Mouse (Mus musculus) liver, embryonic 16.5 days (tissue): ENCODE results near the gene Nr1i2. TPM values are rescaled to one million over a fixed set of nuclear protein-coding genes. Genes with fewer than 3 reads are reported as not detected.
"Not testable (repeated sequence)": the region's sequence is repeated elsewhere in the genome, so short reads cannot be mapped to it uniquely, and the experiment has no call there.

Source experiments
- ATAC-seq: fragments of 200-750 bp; cut with Nextera tagmentation; 2 replicates; pipeline ENCODE4 v1.8.0; 2017; ENCODE audit warnings: low read depth, mild to moderate bottlenecking, moderate number of reproducible peaks, moderate library complexity
- H3K27ac ChIP-seq: fragments of 300-500 bp; sonication (generic); 2 replicates; pipeline ENCODE4 v1.5.1; 2014; ENCODE audit warnings: mild to moderate bottlenecking, low read length
- H3K27me3 ChIP-seq: fragments of 300-500 bp; sonication (generic); 2 replicates; pipeline ENCODE4 v1.6.1; 2014; ENCODE audit warnings: low read depth, low read length, mixed read lengths; ENCODE audit not compliant: control insufficient read depth, insufficient read depth
- H3K36me3 ChIP-seq: fragments of 300-500 bp; sonication (generic); 2 replicates; pipeline ENCODE4 v1.6.1; 2014; ENCODE audit warnings: mild to moderate bottlenecking; ENCODE audit not compliant: control insufficient read depth, insufficient read depth
- H3K4me1 ChIP-seq: fragments of 300-500 bp; sonication (generic); 2 replicates; pipeline ENCODE4 v1.6.1; 2014; ENCODE audit warnings: low read depth, low read length, mixed read lengths; ENCODE audit not compliant: control insufficient read depth
- H3K4me2 ChIP-seq: fragments of 300-500 bp; sonication (generic); 2 replicates; pipeline ENCODE4 v1.6.1; 2014; ENCODE audit warnings: low read depth, low read length, mixed read lengths
- H3K4me3 ChIP-seq: fragments of 300-500 bp; sonication (generic); 2 replicates; pipeline ENCODE4 v1.5.1; 2014; ENCODE audit warnings: low read depth, mild to moderate bottlenecking, low read length
- H3K9ac ChIP-seq: fragments of 300-500 bp; sonication (generic); 2 replicates; pipeline ENCODE4 v1.6.1; 2014; ENCODE audit warnings: low read depth, low read length
- H3K9me3 ChIP-seq: fragments of 300-500 bp; sonication (generic); replicated peaks from 2 replicates; pipeline ENCODE4 v1.6.1; 2016; ENCODE audit warnings: low read length; ENCODE audit not compliant: control insufficient read depth
- WGBS: fragments of 180-500 bp; shearing (Covaris S2); extraction: QIAGEN DNeasy Blood & Tissue Kit; methylation state at CpG from one replicate; pipeline ENCODE4 v1.1.7; 2014; ENCODE audit not compliant: insufficient replicate concordance; 5-methylcytosine and 5-hydroxymethylcytosine counted together
- polyA plus RNA-seq: library from polyadenylated mRNA; unstranded; fragments of >200 nt; fragmentation: Nextera tagmentation; extraction: Ambion mirVana; gene quantifications from 2 replicates; pipeline ENCODE4 v1.2.1, GENCODE M21; 2015

Nr1i2 gene
- polyA plus RNA-seq, 1 experiment from 2014 or later, result 6.9 TPM

- no peaks in the 10 kb centered on the region for H3K4me1 ChIP-seq
- no peak for ATAC-seq
- no peak overlapping the region for H3K4me3 ChIP-seq
- H3K36me3 ChIP-seq, result no peaks in the 10 kb centered on the region
- no peaks in the 10 kb centered on the region for H3K27me3 ChIP-seq
- no peak overlapping the region for H3K4me2 ChIP-seq
- no peak overlapping the region for H3K9ac ChIP-seq
- no peaks in the 10 kb centered on the region for H3K9me3 ChIP-seq
- H3K27ac ChIP-seq, result no peak overlapping the region
- 32% methylated on average over 13 of the region's 13 CpGs for WGBS
These were observed 46.2 kb downstream of the Nr1i2 start for GRCm38 (mm10) chr16:38248331-38248961.

GRCm38 (mm10) chr16:38245849-38246585 is 48.6 kb downstream of the Nr1i2 start:
- H3K27ac ChIP-seq, result no peak overlapping the region
- no peak for ATAC-seq
- no peak overlapping the region for H3K4me3 ChIP-seq
- H3K4me2 ChIP-seq, result no peak overlapping the region
- no peaks in the 10 kb centered on the region for H3K27me3 ChIP-seq
- H3K9me3 ChIP-seq, result no peaks in the 10 kb centered on the region
- H3K36me3 ChIP-seq, result no peaks in the 10 kb centered on the region
- H3K9ac ChIP-seq, result no peak overlapping the region
- WGBS, result 72% methylated on average over 5 of the region's 5 CpGs
- no peaks in the 10 kb centered on the region for H3K4me1 ChIP-seq

- Histone ChIP-seq H3K9me3 (no peaks in the 10 kb centered on the region), H3K4me1 (no peaks in the 10 kb centered on the region), H3K4me2 (no peak overlapping the region), H3K4me3 (no peak overlapping the region), H3K27ac (no peak overlapping the region), H3K27me3 (no peaks in the 10 kb centered on the region), H3K9ac (no peak overlapping the region), H3K36me3 (no peaks in the 10 kb centered on the region)
- no peak for ATAC-seq
- WGBS, result 78% methylated on average over 2 of the region's 2 CpGs
These were observed 49.2 kb downstream of the Nr1i2 start for GRCm38 (mm10) chr16:38245379-38245778.

GRCm38 (mm10) chr16:38244111-38244510 is 50.5 kb downstream of the Nr1i2 start:
- Histone ChIP-seq H3K4me3 (no peak overlapping the region), H3K4me1 (no peaks in the 10 kb centered on the region), H3K4me2 (no peak overlapping the region), H3K9me3 (no peaks in the 10 kb centered on the region), H3K36me3 (no peaks in the 10 kb centered on the region), H3K9ac (no peak overlapping the region), H3K27ac (no peak overlapping the region), H3K27me3 (no peaks in the 10 kb centered on the region)
- 71% methylated on average over 6 of the region's 6 CpGs for WGBS
- ATAC-seq, result no peak

GRCm38 (mm10) chr16:38240167-38240566 is 54.5 kb downstream of the Nr1i2 start:
- WGBS, result 91% methylated on average over 10 of the region's 10 CpGs
- Histone ChIP-seq H3K9ac (no peak overlapping the region), H3K27ac (no peak overlapping the region), H3K4me1 (no peaks in the 10 kb centered on the region), H3K27me3 (no peaks in the 10 kb centered on the region), H3K9me3 (no peaks in the 10 kb centered on the region), H3K4me2 (no peak overlapping the region), H3K4me3 (no peak overlapping the region), H3K36me3 (no peaks in the 10 kb centered on the region)
- no peak for ATAC-seq

DNA sequence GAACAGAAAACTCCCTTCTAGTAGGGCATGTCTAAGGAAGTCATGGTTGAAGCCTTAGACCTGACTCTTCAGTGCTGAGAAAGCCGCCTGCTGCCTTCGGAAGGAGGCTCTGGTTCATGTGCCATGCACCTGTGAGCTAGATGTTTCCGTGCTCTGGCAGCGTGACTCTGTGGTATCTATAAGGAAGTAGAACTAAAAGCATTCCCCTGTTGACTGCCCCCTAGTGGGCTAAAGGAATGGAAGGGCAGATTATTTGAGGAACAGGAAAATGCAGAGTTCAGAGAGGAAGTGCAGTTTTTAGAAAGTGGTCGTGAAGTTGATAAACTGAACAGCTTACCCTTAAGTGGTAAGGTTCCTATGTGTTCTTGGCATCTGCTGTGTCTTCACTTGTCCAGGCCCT is 54.9 kb downstream of the Nr1i2 start:
- no peak overlapping the region for H3K9ac ChIP-seq
- no peaks in the 10 kb centered on the region for H3K9me3 ChIP-seq
- no peak overlapping the region for H3K27ac ChIP-seq
- no peaks in the 10 kb centered on the region for H3K4me1 ChIP-seq
- H3K4me3 ChIP-seq, result no peak overlapping the region
- H3K36me3 ChIP-seq, result no peaks in the 10 kb centered on the region
- H3K27me3 ChIP-seq, result no peaks in the 10 kb centered on the region
- ATAC-seq, result no peak
- 32% methylated on average over 5 of the region's 5 CpGs for WGBS
- no peak overlapping the region for H3K4me2 ChIP-seq

- Histone ChIP-seq H3K36me3 (no peaks in the 10 kb centered on the region), H3K4me1 (no peaks in the 10 kb centered on the region), H3K4me3 (no peak overlapping the region), H3K9me3 (no peaks in the 10 kb centered on the region), H3K27ac (no peak overlapping the region), H3K27me3 (no peaks in the 10 kb centered on the region), H3K4me2 (no peak overlapping the region), H3K9ac (no peak overlapping the region)
- no peak for ATAC-seq
- 31% methylated on average over 4 of the region's 4 CpGs for WGBS
These were observed 57.6 kb downstream of the Nr1i2 start for GRCm38 (mm10) chr16:38236936-38237585.

DNA sequence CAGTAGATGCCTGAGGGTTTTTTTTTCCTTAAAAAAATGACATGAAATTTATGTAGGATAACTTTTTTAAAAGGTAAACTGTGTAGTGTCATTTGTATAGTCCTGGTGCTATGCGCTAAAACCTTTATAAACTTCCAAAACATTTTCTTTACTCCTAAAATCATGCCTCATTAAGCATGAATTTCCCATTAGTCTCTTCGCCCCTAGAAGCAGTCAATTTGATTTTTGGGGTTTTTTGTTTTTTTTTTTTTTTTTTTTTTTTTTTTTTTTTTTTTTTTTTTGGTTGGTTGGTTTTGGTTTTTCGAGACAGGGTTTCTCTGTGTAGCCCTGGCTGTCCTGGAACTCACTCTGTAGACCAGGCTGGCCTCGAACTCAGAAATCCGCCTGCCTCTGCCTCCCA is 72.1 kb downstream of the Nr1i2 start:
- H3K9me3 ChIP-seq, H3K4me2 ChIP-seq, H3K27ac ChIP-seq, H3K9ac ChIP-seq, H3K4me3 ChIP-seq, ATAC-seq, H3K4me1 ChIP-seq, H3K27me3 ChIP-seq: not testable (repeated sequence)
- WGBS, result 86% methylated on average over 5 of the region's 5 CpGs
- H3K36me3 ChIP-seq, result peaks cover 20% of the 10 kb centered on the region

DNA sequence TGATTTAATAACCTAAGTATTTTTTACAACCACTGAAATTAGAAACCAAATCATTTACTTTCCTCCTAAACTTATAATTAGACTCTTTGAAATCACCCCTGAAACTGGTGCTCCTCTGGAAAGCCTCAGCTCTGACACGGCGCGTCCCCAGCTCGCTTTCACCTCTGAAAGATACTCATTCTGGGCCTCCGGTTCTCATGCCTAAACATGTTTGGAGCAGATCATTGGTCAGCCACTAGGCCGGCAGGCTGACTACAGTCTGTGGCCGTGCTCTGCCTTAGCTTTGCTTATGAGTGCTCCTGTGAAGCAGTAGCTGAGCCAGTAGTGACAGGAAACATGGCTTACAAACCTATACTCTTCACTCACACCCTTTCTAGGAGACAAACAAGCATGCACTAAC is 89.4 kb downstream of the Nr1i2 start:
- Histone ChIP-seq H3K4me2 (no peak overlapping the region), H3K4me3 (no peak overlapping the region), H3K9ac (no peak overlapping the region), H3K27ac (no peak overlapping the region), H3K4me1 (no peaks in the 10 kb centered on the region), H3K27me3 (no peaks in the 10 kb centered on the region), H3K9me3 (no peaks in the 10 kb centered on the region), H3K36me3 (peaks cover 9% of the 10 kb centered on the region)
- ATAC-seq, result no peak
- WGBS, result 87% methylated on average over 7 of the region's 7 CpGs
